Mouse (Mus musculus): ENCODE data around the gene Mrps27. TPM values are rescaled to one million over a fixed set of nuclear protein-coding genes. Genes with fewer than 3 reads are reported as not detected.

Gene Mrps27
- total RNA-seq, 2 experiments from 2014 or later = 27.5 to 29.6 TPM

GRCm38 (mm10) chr13:99375550-99375949, 31.0 kb downstream of the Mrps27 start:
- intact Hi-C loops (cut with DNase I) = loop anchor here (5.0 kb wide), 2 partner anchors 137 to 462 kb away; no protein-coding TSS in a partner anchor
- DNase-seq (ENCODE audit: extremely low spot score in 1 of 2, low spot score in 2 of 2) = peak; percentile 67 to 82

GRCm38 (mm10) chr13:99377055-99377454, 32.5 kb downstream of the Mrps27 start:
- intact Hi-C loops (cut with DNase I) = loop anchor here (5.0 kb wide), 2 partner anchors 135 to 460 kb away; no protein-coding TSS in a partner anchor
- DNase-seq (ENCODE audit: extremely low spot score in 1 of 2, low spot score in 2 of 2) = no peak

- DNase-seq (ENCODE audit: extremely low spot score in 1 of 2, low spot score in 2 of 2) = no peak
- intact Hi-C loops (cut with DNase I) = loop anchor here (5.0 kb wide), 2 partner anchors 134 to 459 kb away; no protein-coding TSS in a partner anchor
These were observed 33.6 kb downstream of the Mrps27 start for GRCm38 (mm10) chr13:99378223-99378622.

GRCm38 (mm10) chr13:99382373-99382772, 37.8 kb downstream of the Mrps27 start:
- no peak for DNase-seq (ENCODE audit: extremely low spot score in 1 of 2, low spot score in 2 of 2)
- intact Hi-C loops (cut with DNase I) = no loop called here

DNA sequence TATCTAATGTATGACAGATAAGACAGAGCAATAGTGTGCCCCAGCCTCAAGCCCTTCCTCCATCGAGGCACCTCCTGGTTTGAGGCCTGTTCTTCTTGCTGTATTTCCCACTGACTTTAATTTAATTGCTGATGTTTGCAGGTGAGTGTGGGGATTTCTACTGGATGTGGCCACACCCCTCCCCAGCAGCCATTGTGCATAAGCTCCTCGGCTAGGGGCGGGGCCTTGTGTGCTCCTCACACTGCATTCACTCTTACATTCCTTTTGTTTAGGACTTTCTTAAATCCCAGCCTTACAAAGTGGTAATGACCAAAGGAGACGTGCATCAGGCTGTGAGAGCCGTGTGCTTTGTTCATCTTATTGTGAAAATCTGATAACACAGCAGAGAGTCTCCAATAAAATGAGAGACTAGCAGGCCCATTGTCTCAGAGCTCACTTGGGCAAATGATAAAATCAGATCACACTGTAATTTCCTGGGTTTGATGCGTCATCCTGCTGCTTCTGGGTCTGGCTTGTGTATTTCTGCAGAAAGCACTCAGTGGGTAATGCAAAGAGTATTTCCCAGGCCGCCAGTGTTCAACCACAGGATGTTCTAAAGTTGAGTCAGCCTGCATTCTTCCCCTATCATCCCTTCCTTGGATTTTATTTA, 40.1 kb downstream of the Mrps27 start:
- intact Hi-C loops (cut with DNase I) = no loop called here

DNA sequence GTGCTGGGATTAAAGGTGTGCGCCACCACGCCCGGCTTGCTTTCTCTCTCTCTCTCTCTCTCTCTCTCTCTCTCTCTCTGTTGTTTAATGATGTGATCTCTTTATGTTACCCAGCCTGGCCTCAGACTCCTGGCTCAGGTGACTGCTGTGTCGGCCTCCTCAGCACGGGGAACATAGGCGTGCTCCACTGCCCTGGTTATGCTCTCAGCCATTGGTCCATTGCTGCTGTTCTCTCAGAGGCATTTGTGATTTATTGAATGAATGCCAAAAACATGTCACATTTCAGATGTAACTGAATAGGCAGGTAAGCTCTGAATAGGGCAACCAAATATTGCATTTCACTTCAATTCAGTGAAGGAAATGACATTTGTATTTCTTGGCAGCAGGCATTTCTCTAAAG, 41.3 kb downstream of the Mrps27 start:
- no peak for DNase-seq (ENCODE audit: extremely low spot score in 1 of 2, low spot score in 2 of 2)
- intact Hi-C loops (cut with DNase I) = no loop called here

More for the DNA sequence above, 40.1 kb downstream of the Mrps27 start:
- DNase-seq (ENCODE audit: extremely low spot score in 1 of 2, low spot score in 2 of 2) = no peak

GRCm38 (mm10) chr13:99386341-99386740, 41.8 kb downstream of the Mrps27 start:
- intact Hi-C loops (cut with DNase I) = no loop called here
- no peak for DNase-seq (ENCODE audit: extremely low spot score in 1 of 2, low spot score in 2 of 2)

GRCm38 (mm10) chr13:99387901-99388811, 43.6 kb downstream of the Mrps27 start:
- intact Hi-C loops (cut with DNase I) = no loop called here
- peak in 1 of 2 experiments; percentile 24 for DNase-seq (ENCODE audit: extremely low spot score in 1 of 2, low spot score in 2 of 2)

DNA sequence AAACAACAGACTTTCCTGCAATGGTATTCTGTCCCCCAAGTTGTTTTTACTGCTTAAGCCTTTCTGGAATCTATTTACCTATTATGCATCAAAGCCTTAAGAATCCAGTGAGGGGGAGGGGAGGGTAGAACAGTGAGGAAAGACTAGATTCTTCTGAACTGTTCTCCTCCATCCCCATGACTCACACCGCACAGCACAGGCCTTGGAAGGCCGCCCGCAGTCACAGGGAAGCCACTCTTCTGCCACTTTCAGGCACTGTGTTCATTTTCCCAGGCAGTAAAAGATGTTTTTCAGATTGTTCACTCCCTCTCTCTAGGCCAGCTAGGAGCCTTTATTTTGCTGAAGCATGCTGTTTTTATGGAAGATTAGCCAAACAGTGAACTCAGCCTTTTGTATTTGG, 46.8 kb downstream of the Mrps27 start:
- DNase-seq (ENCODE audit: extremely low spot score in 1 of 2, low spot score in 2 of 2) = peak in 1 of 2 experiments; percentile 66
- intact Hi-C loops (cut with DNase I) = no loop called here

DNA sequence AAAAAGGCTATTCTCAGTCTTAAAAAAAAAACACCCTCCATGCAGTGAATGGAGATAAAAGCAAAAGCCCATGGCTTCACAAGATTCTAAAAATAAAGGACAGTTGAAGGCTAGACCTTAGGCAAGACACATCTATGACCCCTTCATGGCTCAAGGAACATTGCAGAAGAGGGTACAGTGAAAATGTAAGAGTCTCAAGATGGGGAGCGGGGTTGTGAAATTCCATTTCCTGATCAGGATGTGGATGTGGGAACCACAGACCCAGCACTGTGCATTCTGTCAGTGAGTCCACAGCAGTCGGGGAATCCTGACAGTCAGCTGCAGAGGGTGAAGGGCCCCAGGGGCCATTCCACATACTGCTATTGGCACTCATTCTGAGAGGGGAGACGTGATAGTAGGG, 48.5 kb downstream of the Mrps27 start:
- no peak for DNase-seq (ENCODE audit: extremely low spot score in 1 of 2, low spot score in 2 of 2)
- intact Hi-C loops (cut with DNase I) = no loop called here

GRCm38 (mm10) chr13:99394694-99395093, 50.1 kb downstream of the Mrps27 start:
- no peak for DNase-seq (ENCODE audit: extremely low spot score in 1 of 2, low spot score in 2 of 2)
- intact Hi-C loops (cut with DNase I) = no loop called here

GRCm38 (mm10) chr13:99395531-99395930, 50.9 kb downstream of the Mrps27 start:
- DNase-seq (ENCODE audit: extremely low spot score in 1 of 2, low spot score in 2 of 2) = peak in 1 of 2 experiments; percentile 24
- intact Hi-C loops (cut with DNase I) = no loop called here

DNA sequence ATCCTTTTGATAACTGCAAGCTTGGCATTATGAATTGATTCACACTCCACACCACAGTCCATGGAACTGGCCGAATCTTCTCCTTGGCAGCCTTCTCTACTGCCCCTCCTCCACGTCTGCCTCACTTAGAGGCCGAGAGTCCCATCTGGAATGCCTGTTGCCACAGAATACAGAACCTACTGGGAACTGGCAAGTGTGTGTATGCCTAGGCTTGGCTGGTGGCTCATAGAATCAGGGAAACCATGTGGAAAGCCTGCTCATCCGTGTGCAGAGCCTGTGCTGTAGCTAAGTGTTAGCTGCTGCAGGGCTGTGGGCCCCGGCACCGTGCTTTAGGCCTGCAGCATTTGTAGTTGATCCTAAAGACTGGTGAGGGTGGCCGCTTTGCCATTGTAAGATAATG, 52.6 kb downstream of the Mrps27 start:
- peak; percentile 23 to 38 for DNase-seq (ENCODE audit: extremely low spot score in 1 of 2, low spot score in 2 of 2)
- intact Hi-C loops (cut with DNase I) = no loop called here

GRCm38 (mm10) chr13:99398149-99398701, 53.6 kb downstream of the Mrps27 start:
- intact Hi-C loops (cut with DNase I) = no loop called here
- peak in 1 of 2 experiments; percentile 63 for DNase-seq (ENCODE audit: extremely low spot score in 1 of 2, low spot score in 2 of 2)

DNA sequence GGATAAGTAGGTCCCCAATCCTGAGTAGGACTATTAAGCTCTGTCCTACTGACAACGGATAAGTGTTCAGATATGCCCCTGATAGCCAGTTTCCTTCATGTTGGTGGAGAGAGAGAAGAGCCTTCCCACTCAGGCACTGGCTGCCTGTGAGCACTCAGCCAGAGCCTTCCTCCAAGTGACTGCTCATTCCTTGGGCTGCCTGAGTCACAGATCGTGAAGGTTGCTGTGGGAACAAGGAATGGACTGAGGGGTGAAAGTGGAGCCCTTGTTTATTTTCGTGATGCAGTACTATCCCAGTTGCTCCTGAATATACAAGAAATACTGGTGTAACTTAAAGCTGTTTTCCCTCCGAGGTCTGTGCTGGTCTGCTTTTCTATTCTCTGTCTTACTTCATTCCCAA, 54.8 kb downstream of the Mrps27 start:
- DNase-seq (ENCODE audit: extremely low spot score in 1 of 2, low spot score in 2 of 2) = no peak
- intact Hi-C loops (cut with DNase I) = no loop called here

GRCm38 (mm10) chr13:99409216-99409615, 64.6 kb downstream of the Mrps27 start:
- intact Hi-C loops (cut with DNase I) = no loop called here
- DNase-seq (ENCODE audit: extremely low spot score in 1 of 2, low spot score in 2 of 2) = no peak

DNA sequence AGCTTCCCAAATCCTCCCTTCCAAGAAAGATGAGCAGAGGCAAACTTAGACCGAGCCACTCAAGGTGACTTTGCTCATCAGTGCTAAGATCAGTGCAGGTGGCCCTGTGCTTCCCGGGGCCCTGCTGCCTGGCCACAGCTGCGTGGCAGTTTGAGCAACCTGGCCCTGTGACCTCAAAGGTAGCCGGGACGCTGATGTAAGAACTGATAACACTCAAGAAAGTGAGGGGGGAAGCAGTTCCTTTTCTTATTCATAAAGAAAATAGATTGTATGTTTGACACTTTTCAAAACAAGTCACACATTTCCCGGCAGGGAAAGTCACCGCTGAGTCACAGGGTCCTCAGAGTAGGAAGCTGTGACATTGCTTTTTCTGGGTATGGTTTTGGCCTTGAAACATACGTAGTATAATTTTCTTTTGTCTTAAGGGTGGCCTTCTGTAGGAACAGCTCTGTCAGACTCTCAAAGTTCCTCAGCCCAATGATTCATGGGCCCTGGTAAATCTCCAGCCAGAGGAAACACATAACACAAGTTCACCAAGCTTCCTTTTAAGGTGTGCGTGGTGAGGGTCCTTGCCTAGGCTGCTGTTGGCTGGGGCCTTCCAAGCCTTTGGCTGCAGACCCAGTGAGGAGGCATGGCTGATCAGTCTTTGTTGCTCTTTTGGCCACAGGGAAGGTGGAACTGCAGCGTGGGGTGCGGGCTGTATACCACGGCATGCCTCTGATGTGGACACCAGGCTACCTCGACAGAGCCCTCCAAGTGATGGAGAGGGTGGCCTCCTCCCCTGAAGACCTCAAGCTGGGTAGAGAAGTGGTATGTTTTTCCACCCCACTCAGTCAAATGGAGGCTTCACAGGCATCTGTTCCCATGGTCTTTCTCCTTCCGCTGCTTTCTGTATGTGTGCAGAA, 66.3 kb downstream of the Mrps27 start:
- DNase-seq (ENCODE audit: extremely low spot score in 1 of 2, low spot score in 2 of 2) = no peak
- intact Hi-C loops (cut with DNase I) = no loop called here

DNA sequence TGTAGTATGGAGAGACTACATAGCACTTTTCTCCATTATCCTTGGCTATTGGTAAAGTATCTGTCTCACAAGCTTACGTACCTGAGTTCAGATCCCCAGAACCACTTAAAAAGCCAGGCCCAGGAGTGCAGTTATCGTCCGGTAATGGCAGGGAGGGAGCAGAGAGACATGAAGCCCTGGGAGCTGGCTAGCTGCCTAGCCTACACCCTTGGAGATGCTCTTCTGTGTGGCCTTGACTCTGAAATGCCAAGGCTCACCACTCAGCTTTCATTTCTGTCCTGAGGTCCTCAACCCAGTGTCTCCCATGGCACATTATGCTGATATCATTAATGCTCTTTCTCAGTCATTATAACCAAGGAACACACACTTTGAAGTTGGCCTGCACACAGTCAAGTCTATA, 67.2 kb downstream of the Mrps27 start:
- DNase-seq (ENCODE audit: extremely low spot score in 1 of 2, low spot score in 2 of 2) = no peak
- intact Hi-C loops (cut with DNase I) = no loop called here
